Mouse (Mus musculus): ENCODE data around the gene Yy1.

Yy1 gene

DNA sequence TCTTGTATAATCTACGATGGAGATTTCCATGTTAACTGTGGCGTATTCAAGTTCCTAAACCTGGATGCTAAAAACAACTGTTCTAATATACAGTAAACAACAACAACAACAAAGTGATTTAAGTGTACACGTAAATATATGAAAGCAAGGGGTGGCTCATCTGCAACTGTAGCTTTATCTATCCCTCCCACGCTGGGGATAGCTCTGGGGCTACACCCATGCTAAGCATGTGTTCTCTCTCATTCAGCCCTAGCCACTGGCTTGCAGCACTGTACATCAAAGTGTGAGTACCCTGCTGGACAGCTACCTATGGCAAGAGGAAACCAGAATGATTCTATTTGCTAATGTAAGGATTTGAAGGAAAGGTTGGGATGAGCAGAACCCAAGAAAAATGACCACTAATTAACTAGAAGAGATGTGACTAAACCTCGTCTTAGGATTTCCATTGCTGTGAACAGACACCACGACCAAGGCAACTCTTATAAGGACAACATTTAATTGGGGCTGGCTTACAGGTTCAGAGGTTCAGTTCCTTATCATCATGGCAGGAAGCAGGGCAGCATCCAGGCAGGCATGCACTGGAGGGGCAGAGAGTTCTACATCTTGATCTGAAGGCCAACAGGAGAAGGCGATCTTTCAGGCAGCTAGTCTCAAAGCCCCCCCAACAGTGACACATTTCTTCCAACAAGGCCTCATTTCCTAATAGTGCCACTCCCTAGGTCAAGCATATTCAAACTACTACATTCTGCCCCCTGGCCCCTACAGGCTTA is 12.5 kb upstream of the Yy1 start:
- DNase-seq, result peak; percentile 55

DNA sequence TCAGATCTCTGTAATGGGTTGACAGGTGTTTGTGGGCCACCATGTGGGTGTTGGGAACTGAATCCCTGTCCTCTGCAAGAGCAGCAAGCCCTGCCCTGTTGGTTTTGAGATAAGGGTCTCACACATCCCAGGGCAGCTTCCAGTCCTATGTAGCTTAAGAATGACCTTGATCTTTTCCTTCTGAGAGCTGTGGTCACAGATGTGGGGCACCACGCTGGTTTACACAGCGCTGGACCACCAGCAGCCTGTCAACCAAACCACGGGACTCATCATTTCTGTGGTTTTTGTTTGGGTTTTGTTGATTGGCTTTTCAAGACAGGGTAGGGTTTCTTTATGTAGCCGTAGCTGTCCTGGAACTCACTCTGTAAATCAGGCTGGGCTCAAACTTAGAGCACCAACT is 7.6 kb upstream of the Yy1 start:
- DNase-seq, result peak; percentile 53

DNA sequence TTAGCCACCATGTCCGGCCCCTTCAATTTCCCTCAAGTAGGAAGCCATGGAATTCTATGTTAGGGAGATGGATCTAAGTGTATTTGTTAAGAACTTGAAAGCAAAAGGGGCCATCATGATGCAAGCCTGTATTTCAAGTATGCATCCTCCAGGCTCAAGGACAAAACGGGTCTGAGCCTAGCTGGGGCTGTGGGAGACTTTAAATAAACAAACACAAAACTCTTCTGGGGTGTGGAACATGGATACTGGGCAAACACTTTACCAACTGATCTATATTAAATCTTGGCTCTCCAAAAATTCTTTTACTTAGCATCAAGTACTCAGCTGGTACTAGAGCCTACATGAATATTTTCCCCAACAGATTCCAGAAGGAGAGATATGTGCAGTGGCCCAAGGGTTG is 5.4 kb upstream of the Yy1 start:
- DNase-seq, result no peak

DNA sequence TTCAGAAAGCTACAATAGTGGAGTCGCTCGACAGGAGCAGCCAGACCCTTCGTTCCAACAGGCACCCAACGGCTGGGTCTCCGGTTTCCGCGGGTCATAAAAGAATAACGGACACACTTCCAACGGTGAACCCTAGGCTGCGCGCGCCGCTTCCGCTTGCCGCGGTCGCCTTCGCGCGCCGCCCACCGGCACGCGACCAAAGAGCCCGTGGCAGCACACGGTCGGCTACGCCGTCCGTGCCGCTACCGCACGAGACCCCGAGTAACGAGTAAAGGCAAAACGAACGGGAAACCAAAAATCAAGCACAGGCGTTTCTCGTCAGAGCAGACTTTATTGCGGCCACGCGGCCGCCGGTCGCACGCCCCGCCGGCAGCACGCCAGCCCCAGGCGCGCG is 624 bp upstream of the Yy1 start:
- peak; percentile 98 for DNase-seq

DNA sequence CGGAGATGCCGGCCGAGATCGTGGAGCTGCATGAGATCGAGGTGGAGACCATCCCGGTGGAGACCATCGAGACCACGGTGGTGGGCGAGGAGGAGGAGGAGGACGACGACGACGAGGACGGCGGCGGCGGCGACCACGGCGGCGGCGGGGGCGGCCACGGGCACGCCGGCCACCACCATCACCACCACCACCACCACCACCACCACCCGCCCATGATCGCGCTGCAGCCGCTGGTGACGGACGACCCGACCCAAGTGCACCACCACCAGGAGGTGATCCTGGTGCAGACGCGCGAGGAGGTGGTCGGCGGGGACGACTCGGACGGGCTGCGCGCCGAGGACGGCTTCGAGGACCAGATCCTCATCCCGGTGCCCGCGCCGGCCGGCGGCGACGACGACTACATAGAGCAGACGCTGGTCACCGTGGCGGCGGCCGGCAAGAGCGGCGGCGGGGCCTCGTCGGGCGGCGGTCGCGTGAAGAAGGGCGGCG is 724 bp downstream of the Yy1 start:
- DNase-seq, result peak; percentile 97

DNA sequence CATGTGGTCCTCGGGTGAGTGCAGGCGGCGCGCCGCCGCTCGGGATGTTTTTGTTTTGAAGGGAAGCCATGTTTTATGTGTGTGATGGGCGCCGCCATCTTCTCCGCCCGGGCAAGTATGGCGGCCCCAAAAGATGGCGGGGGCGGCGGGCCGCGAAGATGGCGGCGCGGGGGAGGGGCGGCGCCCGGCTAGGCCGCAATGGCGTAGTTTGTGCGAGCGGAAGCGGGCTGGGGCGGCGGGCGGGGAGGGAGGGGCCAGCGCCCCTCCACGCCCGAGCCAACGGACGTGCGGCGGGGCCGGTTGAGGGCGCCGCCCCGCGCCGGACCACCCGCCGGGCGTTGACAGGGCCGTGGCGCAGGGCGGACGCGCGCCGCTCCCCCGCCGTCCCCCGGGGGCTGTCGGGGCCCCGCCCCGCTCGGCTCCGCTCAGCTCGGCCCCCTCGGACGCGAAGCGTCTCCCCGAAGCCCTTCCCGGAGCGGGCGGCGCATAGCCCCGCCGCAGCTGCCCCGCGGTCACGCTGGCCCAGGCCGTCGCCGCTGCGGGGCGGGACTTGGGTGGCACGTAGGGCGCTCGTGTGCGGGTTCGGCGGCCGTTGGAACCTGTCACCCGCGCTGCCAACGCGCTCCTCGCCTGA is 1.4 kb downstream of the Yy1 start:
- peak; percentile 99 for DNase-seq

DNA sequence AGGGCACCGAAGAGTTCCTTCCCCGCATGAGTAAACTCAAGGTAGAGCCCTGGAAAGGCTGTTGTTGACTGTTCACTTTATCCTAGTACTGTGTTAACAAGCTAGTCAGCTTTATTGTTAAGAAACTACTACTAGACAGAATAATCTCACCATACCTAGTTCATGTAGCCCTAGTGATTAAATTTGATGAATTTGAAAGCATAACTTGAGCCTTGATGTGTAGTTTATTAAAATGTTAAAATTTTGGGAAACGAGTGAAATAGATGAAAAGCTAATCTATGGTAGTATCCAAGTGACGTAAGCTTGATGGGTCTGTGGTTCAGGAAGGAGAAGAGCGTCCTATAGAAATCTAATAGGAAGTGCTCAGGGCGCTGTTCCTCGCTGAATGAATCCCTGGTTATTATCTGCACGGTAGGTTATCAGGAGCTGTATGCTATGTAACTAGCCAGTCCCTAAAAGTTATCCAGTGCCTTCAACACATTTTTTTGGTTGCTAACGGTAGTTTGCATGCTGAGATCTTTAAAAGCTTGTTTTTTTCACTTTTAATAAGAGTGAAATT is 2.3 kb downstream of the Yy1 start:
- DNase-seq, result peak; percentile 68

DNA sequence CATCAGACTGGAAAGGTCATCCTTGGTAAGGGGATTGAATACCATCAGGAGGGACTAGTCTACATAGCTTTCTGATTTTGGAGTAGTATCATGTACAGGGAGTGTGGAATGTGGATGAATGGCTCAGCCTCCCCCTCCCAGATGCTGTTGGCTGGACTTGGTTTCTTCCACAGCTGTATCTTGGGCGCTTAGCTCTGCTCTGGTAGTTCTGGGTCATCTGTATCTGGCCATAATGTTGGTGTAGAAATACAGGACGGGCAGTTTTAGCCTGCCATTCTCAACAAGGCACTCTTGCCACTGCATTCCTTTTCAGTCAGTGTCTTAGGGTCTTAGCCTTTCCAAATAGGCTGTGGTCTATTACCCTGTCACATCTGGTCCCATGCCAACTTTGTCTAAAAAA is 8.8 kb downstream of the Yy1 start:
- peak; percentile 85 for DNase-seq

DNA sequence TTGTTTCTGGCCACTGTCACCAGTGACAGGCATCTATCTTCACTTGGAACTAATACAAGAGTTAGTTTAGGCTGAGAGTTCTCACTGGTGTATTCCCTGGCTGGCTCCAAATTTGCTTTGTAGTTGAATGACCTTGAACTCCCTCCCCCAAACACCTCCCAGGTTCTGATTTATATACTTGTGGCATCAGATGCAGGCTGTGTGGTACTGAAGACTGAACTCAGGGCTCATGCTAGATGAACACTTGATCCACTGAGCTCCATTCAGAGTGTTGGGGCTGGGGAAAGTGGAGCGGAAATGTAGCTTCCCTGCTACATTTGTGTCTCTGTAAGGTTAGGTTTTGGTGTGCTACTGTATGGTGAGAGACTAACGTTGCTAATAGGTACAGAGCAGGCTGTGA is 11.6 kb downstream of the Yy1 start:
- DNase-seq, result peak; percentile 75

DNA sequence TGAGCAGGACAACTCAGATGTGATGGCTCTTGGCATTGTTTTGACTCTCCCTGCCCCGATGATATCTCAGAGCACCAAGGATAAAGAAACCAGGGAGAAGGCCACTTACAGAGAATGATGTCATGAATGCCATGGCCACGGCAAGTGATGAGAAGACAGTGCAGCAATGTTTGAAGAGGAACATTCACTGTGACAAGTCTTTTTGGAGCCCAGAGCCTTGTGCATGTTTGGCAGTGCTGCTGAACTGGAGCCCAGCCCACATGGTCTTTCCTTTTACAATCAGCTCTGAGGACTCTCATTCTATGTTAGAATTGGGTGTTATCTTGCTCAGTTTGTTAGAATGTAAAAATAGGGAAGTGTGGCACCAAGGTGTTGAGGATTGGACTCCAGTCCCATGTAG is 15.7 kb downstream of the Yy1 start:
- peak; percentile 63 for DNase-seq

DNA sequence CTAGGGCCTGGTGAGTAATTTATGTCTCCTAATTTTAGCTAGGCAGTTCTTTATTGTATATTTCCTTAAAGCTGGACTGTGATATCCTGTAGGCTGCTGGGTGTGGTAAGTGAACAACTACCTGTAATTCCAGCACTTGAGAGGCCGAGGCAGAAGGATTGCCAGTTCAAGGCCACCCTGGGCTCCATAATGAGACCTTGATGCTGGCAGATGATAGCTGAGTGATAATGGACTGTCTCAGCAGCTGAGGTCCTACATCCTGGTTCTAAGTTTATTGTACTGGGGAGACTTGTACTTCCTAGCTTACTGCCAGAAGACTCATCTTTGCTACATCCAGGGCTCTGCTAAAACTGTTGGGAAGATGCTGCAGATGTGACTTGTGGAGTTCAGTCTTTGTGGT is 17.0 kb downstream of the Yy1 start:
- peak; percentile 81 for DNase-seq

DNA sequence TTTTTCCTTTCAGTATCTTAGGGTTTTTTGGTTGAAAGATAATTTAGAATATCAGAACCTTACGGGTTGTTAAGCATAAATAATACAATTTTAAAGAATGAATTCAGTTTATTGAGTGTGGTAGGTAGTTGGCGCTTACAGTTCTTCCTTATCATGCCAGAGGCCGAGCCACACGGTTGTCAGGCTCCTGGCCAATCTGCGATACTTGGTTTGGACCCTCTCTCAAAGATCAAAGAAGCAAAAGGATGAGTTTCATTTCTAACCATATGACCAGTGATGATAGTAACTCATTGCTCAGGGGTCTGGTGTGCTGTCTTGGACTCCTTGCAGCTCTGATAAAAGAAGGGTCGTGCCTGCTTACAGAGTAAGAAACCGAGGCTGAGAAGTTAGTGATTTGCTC is 17.5 kb downstream of the Yy1 start:
- DNase-seq, result peak; percentile 82

DNA sequence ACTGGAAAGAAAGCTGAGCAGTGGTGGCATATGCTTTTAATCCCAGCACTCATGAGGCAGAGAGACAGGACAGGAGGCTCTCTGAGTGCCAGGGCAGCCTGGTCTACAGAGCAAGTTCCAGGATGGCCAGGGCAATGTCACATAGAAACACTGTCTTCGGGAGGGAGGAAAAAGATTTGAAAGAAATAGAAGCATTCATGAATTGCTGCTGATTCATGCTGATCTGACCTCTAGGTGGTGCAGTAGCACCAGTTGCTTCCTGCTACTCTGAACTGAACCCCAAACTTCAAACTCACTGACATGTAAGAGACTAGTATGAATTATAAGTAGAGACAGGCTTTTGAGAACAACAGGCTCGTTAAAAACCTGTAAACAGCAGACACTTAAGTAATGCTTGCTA is 18.4 kb downstream of the Yy1 start:
- peak; percentile 81 for DNase-seq

DNA sequence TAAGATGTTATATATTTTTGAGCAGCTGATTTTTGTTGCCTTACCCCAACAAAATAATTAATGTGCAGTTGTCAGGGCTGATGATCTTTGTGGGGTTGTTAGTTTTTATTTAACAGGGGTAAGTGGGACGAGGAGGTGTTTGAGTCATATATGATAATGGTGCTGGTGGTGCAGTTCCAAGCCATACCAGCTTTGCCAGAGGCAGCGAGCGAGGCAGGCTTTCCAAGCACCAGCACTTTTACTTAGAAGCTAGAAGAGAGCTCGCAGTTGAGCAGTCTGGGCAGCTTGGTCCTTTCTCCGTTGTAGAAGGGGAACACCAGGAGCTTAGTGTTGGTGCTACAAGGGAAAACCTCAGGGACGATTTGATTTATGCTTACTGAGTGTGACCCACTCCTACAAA is 19.7 kb downstream of the Yy1 start:
- DNase-seq, result peak; percentile 45

DNA sequence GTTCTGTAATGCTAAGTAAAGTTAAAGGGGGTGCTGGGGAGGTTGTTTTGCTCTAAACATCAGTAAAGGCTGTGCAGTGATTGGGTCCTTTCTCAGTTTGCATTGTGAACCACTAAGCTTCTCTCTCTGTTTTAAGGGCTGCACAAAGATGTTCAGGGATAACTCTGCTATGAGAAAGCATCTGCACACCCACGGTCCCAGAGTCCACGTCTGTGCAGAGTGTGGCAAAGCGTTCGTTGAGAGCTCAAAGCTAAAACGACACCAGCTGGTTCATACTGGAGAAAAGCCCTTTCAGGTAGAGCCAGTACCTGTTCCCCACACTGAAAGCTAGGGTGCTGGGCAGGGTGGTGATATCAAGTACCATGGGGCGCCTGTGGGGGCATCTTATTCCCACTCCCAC is 21.7 kb downstream of the Yy1 start:
- peak; percentile 70 for DNase-seq

DNA sequence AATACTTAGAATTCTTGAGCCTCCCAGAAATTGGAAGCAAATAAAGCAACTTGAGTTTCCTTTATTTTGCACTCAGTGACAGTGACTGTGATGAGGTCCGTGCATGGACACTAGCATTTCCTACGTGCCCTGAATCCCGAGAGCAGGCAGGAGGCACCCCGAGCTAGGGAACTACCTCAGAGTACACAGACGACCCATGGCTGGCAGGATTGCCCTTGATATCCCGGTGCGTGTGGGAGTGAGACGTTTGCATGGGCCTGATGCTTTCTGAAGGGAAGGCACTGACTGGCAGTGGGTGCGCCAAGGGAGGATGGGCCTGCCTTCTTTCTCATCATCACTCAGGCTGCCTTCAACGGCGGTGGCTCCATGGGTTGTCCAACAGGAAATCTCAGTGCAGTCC is 23.8 kb downstream of the Yy1 start:
- peak; percentile 86 for DNase-seq

DNA sequence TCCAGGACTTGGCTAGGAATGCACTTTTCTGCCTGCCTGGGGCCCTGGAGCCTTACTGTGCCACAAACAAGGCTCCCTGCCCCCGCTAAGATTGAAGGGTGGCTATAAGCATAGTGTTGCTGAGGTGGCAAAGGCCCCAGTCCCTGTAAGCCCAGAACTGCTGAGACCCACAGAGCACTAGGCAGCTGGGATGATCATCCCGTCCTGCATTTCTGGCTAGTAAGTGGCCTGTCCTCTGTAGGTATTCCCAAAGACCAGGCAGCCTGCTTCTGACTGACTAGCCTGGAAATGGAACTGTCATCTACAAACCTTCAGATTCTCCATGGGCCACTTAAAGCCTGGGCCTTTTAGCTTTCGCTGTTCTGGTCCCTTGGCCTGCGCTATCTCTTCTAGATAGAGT is 27.7 kb downstream of the Yy1 start:
- DNase-seq, result peak; percentile 85

DNA sequence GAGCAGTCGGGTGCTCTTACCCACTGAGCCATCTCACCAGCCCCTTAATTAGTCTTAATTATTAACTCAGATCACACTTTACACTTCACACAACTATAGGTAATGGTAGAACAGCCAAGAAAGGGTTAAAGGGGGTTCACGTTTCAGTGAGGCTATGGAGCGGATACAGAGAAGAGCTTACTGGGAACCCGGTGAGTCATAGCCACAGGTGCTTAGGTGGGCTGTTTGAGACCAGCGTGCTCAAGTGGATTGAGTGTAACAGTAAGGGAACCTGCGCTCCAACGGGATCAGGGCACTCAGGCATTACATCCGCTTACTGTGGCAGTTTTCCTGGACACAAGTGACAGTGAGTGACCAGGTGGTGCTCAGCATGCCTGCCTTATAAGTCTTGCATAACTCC is 30.3 kb downstream of the Yy1 start:
- no peak for DNase-seq

DNA sequence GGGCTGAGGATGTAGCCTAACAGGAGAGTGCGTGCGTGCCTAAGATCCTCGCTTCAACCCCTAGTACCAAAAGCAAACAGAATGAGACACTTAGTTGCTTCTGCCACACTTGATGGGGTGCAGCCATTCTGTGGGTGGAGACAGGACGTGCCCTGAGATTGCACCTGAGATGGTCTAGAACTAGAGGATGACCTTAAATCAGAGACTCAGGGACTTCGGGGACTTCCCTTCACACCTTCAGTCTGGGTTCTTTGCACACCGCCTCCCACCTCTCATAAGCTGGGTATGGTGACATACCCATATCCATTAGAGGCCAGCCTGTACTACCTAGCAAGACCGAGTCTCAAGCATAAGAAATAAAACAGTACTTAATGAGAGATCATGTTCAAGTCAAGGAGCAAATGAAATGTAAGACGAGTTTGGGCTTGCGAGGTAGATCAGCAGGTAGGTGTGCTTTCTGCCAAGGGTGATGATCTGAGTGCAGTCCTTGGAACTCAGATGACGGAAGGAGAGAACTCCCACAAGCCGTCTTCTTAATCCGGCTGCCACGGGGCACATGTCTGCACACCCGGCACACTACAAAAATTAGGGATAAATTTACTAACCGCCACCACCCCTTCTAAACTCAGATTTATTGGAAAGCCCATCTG is 31.6 kb downstream of the Yy1 start:
- peak; percentile 76 for DNase-seq

DNA sequence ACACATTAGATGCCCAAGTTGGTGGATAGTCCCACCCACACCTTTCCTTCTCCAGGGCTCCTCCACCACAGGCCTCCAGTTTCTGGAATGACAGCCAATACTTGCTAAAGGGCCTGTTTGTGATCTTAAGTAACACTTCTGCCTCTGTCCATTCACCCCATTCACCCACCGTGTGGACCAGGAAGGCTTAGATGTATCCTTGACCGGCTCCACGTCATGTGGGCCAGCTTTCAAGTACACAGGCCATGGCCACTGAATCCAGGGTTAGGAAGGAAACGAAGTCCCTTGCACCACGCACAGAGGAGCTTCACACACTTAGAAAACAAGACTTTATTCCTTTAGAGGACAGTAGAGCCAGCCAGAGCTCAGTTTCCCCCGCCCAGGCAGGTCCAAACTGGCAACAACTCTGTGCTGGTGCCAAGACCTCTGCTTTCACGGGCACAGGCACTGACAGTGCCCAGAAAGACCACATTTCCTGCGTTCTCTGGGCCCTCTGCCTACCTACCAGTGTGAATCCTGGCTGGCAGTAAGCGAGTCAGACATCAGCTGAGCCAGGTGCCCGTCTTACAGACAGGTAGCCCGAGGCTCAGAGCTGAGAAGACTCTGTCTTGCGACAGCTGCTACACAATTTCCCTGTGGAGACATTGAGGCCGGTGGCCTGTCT is 32.9 kb downstream of the Yy1 start:
- peak; percentile 77 for DNase-seq

DNA sequence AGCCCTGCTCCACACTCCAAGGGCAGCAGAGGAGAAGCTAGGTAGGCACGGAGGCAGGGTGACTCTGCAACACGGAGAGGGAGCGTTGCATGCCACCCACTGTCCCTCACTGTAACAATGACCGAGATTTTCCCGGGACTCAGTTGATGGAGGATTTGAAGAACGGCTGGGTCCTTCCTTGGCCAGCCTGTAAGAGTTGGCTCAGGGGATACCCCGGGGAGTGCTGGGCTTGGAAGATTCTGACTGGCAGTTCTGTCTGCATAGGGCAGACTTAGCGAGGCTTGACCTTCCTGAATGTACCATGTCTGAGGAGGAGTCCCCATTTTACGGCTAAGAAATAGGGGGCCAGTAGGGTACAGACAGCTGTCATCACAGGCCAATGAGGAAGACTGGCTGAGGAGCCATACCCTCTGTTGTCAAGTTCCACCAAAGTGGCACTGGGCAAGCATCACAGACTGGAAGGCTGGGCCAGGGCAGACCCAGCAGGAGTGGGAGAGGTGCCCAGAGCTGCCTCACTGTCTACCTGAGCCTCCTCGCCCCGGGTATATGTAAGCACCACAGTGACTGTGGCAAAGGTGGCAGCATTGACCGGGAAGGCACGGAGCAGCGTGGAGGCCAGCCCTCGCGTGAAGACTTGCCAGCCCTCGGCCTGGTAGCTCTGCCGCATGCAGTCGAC is 33.6 kb downstream of the Yy1 start:
- DNase-seq, result peak; percentile 84

DNA sequence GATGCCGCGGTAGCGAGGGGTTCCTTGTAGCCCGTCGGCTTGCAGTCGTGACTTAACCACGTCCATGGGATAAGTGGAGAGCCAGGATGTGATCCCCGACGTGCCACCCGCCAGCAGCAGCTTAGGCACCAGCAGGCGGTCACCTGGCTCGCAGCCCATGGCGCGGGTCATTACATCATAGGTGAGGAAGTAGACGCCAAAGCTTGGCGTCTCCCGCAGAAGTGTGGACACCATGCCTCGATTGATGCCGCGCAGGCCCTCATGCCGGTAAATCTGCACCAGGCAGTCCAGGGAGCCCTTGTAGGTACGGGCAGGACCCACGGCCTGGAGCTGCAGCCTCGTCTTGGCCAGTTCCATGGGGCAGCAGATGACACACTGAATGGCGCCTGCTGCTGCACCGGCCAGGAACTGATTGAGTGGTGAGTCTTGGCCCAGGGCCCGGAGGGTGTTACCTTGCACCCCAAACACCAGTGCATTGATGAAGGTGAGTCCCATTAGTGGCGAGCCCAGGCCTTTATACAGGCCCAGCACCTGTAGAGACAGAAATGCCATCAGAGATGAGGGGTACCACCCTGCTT is 34.3 kb downstream of the Yy1 start:
- DNase-seq, result peak; percentile 91
